Mouse (Mus musculus) myocyte (in vitro differentiated cells): Measurements from ENCODE around the gene Olfr1307. TPM values are rescaled to one million over a fixed set of nuclear protein-coding genes. Genes with fewer than 3 reads are reported as not detected.

Source experiments
- H3K27me3 ChIP-seq: one replicate; pipeline ENCODE4 v1.6.1; 2011; ENCODE audit not compliant: control insufficient read depth, insufficient read depth, insufficient read length
- H3K36me3 ChIP-seq: one replicate; pipeline ENCODE4 v1.6.1; 2011; ENCODE audit not compliant: control insufficient read depth, insufficient read depth
- H3K4me2 ChIP-seq: one replicate; pipeline ENCODE4 v1.6.1; 2011; ENCODE audit warnings: low read depth, control low read depth
- H3K4me3 ChIP-seq: one replicate; pipeline ENCODE4 v1.5.1; 2011; ENCODE audit warnings: mild to moderate bottlenecking, control low read depth, moderate library complexity
- H3K79me2 ChIP-seq: one replicate; pipeline ENCODE4 v1.6.1; 2011; ENCODE audit not compliant: control insufficient read depth, insufficient read depth
- H3ac ChIP-seq: one replicate; pipeline ENCODE4 v1.6.1; 2011; ENCODE audit not compliant: control insufficient read depth, insufficient read length
- CEBPB ChIP-seq: IDR thresholded peaks from 2 replicates; pipeline ENCODE4 v1.6.1; 2011; ENCODE audit warnings: mild to moderate bottlenecking, moderate library complexity; ENCODE audit not compliant: poor library complexity, insufficient read depth, severe bottlenecking
- E2F4 ChIP-seq: IDR thresholded peaks from one replicate; pipeline ENCODE4 v1.6.1; 2011; ENCODE audit warnings: mild to moderate bottlenecking, control low read depth, moderate library complexity; ENCODE audit not compliant: insufficient read depth
- MAX ChIP-seq: IDR thresholded peaks from one replicate; pipeline ENCODE4 v1.6.1; 2011; ENCODE audit warnings: low read depth, mild to moderate bottlenecking, control low read depth
- MYOD1 ChIP-seq, 3 experiments: IDR thresholded peaks; one replicate each; pipeline ENCODE4 v1.6.1; 2011; ENCODE audit warnings: control low read depth in 2 of 3, low read depth in 2 of 3, mild to moderate bottlenecking in 2 of 3, moderate library complexity in 1 of 3; ENCODE audit not compliant: insufficient read length in 2 of 3, control insufficient read depth in 1 of 3
- MYOG ChIP-seq, 3 experiments: IDR thresholded peaks; one replicate each; pipeline ENCODE4 v1.6.1; 2011; ENCODE audit warnings: control low read depth in 2 of 3, low read depth in 2 of 3, mild to moderate bottlenecking in 2 of 3; ENCODE audit not compliant: insufficient read length in 2 of 3, control insufficient read depth in 1 of 3, insufficient read depth in 1 of 3
- POLR2A ChIP-seq: IDR thresholded peaks from one replicate; pipeline ENCODE4 v1.6.1; 2011; ENCODE audit warnings: low read depth, mild to moderate bottlenecking, control low read depth, moderate library complexity; ENCODE audit not compliant: insufficient read length
- POLR2AphosphoS2 ChIP-seq: IDR thresholded peaks from one replicate; pipeline ENCODE4 v1.6.1; 2011; ENCODE audit warnings: low read depth, control low read depth; ENCODE audit not compliant: insufficient read length
- REST ChIP-seq: IDR thresholded peaks from one replicate; pipeline ENCODE4 v1.6.1; 2011; ENCODE audit warnings: mild to moderate bottlenecking, control low read depth, moderate library complexity; ENCODE audit not compliant: insufficient read depth, insufficient read length
- SRF ChIP-seq: IDR thresholded peaks from one replicate; pipeline ENCODE4 v1.6.1; 2011; ENCODE audit warnings: low read depth; ENCODE audit not compliant: control insufficient read depth, insufficient read length
- TCF12 ChIP-seq: IDR thresholded peaks from one replicate; pipeline ENCODE4 v1.6.1; 2011; ENCODE audit warnings: mild to moderate bottlenecking, control low read depth; ENCODE audit not compliant: poor library complexity, insufficient read depth, severe bottlenecking
- TCF3 ChIP-seq: IDR thresholded peaks from one replicate; pipeline ENCODE4 v1.6.1; 2011; ENCODE audit warnings: low read depth, control low read depth; ENCODE audit not compliant: insufficient read length
- USF1 ChIP-seq: IDR thresholded peaks from one replicate; pipeline ENCODE4 v1.6.1; 2011; ENCODE audit warnings: low read depth, mild to moderate bottlenecking, control low read depth, moderate library complexity
- polyA plus RNA-seq: library from polyadenylated mRNA; unstranded; fragments of >200 nt; fragmentation: generic; extraction: Trizol; gene quantifications from one replicate; pipeline ENCODE4 v1.2.1, GENCODE M21; 2012; ENCODE audit warnings: missing spikeins

The Olfr1307 gene
- polyA plus RNA-seq = not detected

DNA sequence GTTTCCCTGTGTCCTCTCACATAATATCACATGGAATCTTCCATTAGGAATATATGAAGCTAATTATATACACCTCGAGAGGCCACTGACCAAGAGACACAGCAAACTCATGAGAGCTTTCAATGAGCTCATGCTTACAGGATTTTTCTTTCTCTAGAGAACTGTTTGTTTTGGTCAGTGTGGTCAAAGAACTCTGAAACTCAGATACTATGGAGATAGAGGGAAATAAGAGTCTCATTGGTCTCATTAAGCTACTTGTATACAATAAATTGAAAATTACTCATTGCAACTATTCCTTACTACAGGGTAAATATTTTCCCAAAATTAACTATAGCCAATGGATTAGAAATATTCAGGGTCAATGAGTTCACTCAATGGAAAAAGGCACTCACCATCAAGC, at the start of gene Olfr1307:
Gene Olfr1307, minus strand, starts transcription at position 101 of the 400 bp plus-strand sequence.
- H3K4me2 ChIP-seq = no peak within 1 kb of the TSS
- no peaks in the 10 kb centered on the region for H3K36me3 ChIP-seq
- no peaks in the 10 kb centered on the region for H3K27me3 ChIP-seq
- no peaks in the 10 kb centered on the region for H3K79me2 ChIP-seq
- H3K4me3 ChIP-seq = no peak within 1 kb of the TSS
- TF ChIP-seq MYOD1 (IDR thresholded peaks at IDR 0.05; ENCODE audit: control insufficient read depth in 1 of 3, insufficient read length in 2 of 3, low read depth in 2 of 3) (no peak), MYOG (IDR thresholded peaks at IDR 0.05; ENCODE audit: control insufficient read depth in 1 of 3, insufficient read depth in 1 of 3, insufficient read length in 2 of 3, low read depth in 2 of 3) (no peak), REST (no peak), E2F4 (no peak), SRF (no peak), TCF3 (no peak), USF1 (no peak), POLR2AphosphoS2 (no peak), POLR2A (no peak), CEBPB (no peak), MAX (no peak), TCF12 (no peak)
- no peak within 1 kb of the TSS for H3ac ChIP-seq

DNA sequence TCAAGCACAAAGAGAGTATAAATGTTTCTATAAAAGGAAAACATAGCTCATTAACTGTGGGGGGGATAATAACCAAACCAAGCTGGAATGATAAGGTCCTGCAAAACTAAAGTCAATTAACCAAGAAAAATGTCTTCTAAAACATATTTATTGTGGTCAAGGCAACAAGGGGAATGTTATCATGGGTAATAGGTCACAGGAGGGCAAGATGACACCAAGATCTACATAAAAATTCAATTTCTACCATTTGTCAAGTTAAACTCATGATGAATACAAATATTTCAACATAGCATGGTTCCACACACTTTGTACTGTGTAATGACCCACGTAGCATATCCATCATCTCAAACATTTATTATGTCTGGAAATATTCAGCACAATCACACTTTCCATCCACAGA, 40.9 kb upstream of the Olfr1307 start, which contains the start of gene Olfr1309:
Gene Olfr1309, minus strand, starts transcription at position 101 of the 400 bp plus-strand sequence.
- Histone ChIP-seq H3K4me3 (no peak within 1 kb of the TSS), H3ac (no peak within 1 kb of the TSS), H3K4me2 (no peak within 1 kb of the TSS), H3K79me2 (no peaks in the 10 kb centered on the region), H3K36me3 (no peaks in the 10 kb centered on the region), H3K27me3 (no peaks in the 10 kb centered on the region)
- TF ChIP-seq MYOG (IDR thresholded peaks at IDR 0.05; ENCODE audit: control insufficient read depth in 1 of 3, insufficient read depth in 1 of 3, insufficient read length in 2 of 3, low read depth in 2 of 3) (no peak), TCF12 (no peak), MYOD1 (IDR thresholded peaks at IDR 0.05; ENCODE audit: control insufficient read depth in 1 of 3, insufficient read length in 2 of 3, low read depth in 2 of 3) (no peak), E2F4 (no peak), POLR2AphosphoS2 (no peak), TCF3 (no peak), SRF (no peak), POLR2A (no peak), USF1 (no peak), CEBPB (no peak)

GRCm38 (mm10) chr2:111964844-111965243, 15.6 kb upstream of the Olfr1307 start, which contains the start of gene Olfr1308:
Olfr1308 (minus strand) TSS chr2:111964944.
- Histone ChIP-seq H3K4me3 (no peak within 1 kb of the TSS), H3ac (no peak within 1 kb of the TSS), H3K36me3 (no peaks in the 10 kb centered on the region), H3K4me2 (no peak within 1 kb of the TSS), H3K79me2 (no peaks in the 10 kb centered on the region), H3K27me3 (no peaks in the 10 kb centered on the region)
- TF ChIP-seq TCF12 = no peak
- TF ChIP-seq TCF3 = no peak
- TF ChIP-seq CEBPB = no peak
- no peak for TF ChIP-seq MAX
- TF ChIP-seq REST = no peak
- no peak for TF ChIP-seq MYOG (IDR thresholded peaks at IDR 0.05; ENCODE audit: control insufficient read depth in 1 of 3, insufficient read depth in 1 of 3, insufficient read length in 2 of 3, low read depth in 2 of 3)
- TF ChIP-seq USF1 = no peak
- no peak for TF ChIP-seq E2F4
- no peak for TF ChIP-seq POLR2A
- TF ChIP-seq SRF = no peak
- no peak for TF ChIP-seq MYOD1 (IDR thresholded peaks at IDR 0.05; ENCODE audit: control insufficient read depth in 1 of 3, insufficient read length in 2 of 3, low read depth in 2 of 3)
- no peak for TF ChIP-seq POLR2AphosphoS2

- TF ChIP-seq POLR2AphosphoS2 = no peak
- Histone ChIP-seq H3K4me2 (no peak within 1 kb of the TSS), H3ac (no peak within 1 kb of the TSS), H3K27me3 (no peaks in the 10 kb centered on the region), H3K4me3 (no peak within 1 kb of the TSS), H3K36me3 (no peaks in the 10 kb centered on the region), H3K79me2 (no peaks in the 10 kb centered on the region)
Observed at GRCm38 (mm10) chr2:111916171-111916570, 33.1 kb downstream of the Olfr1307 start, which contains the start of gene Olfr1306. Olfr1306 (minus strand) TSS chr2:111916271.

Other genes starting within 250 kb of the Olfr1307 start
- gene Olfr1301, start 198.4 kb downstream of the Olfr1307 start, polyA plus RNA-seq = not detected
- gene Olfr1302, start 172.0 kb downstream of the Olfr1307 start, polyA plus RNA-seq = not detected
- not detected for gene Olfr1303, start 129.1 kb downstream of the Olfr1307 start, polyA plus RNA-seq
- gene Olfr1305, start 72.3 kb downstream of the Olfr1307 start, polyA plus RNA-seq = not detected
- not detected for gene Olfr1306, start 33.2 kb downstream of the Olfr1307 start, polyA plus RNA-seq
- not detected for gene Olfr1308, start 15.5 kb upstream of the Olfr1307 start, polyA plus RNA-seq
- not detected for gene Olfr1309, start 40.8 kb upstream of the Olfr1307 start, polyA plus RNA-seq
- not detected for gene Olfr1310, start 63.3 kb upstream of the Olfr1307 start, polyA plus RNA-seq
- not detected for gene Olfr1311, start 75.0 kb upstream of the Olfr1307 start, polyA plus RNA-seq
- gene Olfr1312, start 100.8 kb upstream of the Olfr1307 start, polyA plus RNA-seq = not detected
- gene Olfr1313, start 128.4 kb upstream of the Olfr1307 start, polyA plus RNA-seq = not detected
- gene Olfr1314, start 147.3 kb upstream of the Olfr1307 start, polyA plus RNA-seq = not detected
- not detected for gene Olfr1315-ps1, start 166.0 kb upstream of the Olfr1307 start, polyA plus RNA-seq
- gene Olfr1316, start 185.5 kb upstream of the Olfr1307 start, polyA plus RNA-seq = not detected
- not detected for gene Olfr1317, start 190.9 kb upstream of the Olfr1307 start, polyA plus RNA-seq
- not detected for gene Olfr1318, start 204.8 kb upstream of the Olfr1307 start, polyA plus RNA-seq